Mouse (Mus musculus) CH12.LX (cell line): ENCODE data around the gene Cbx8. TPM values are rescaled to one million over a fixed set of nuclear protein-coding genes. Genes with fewer than 3 reads are reported as not detected.

Experiments
- DNase-seq: peaks from one replicate; pipeline ENCODE4 v3.0.0-alpha.2; 2013; ENCODE audit errors: extremely low read depth
- H3K27ac ChIP-seq: 2 replicates; pipeline ENCODE4 v1.5.1; 2012; ENCODE audit warnings: low read depth, mild to moderate bottlenecking, control low read depth, moderate library complexity; ENCODE audit not compliant: insufficient read depth
- H3K27me3 ChIP-seq: replicated peaks from 2 replicates; pipeline ENCODE3; 2012; ENCODE audit warnings: inconsistent platforms
- H3K36me3 ChIP-seq, 2 experiments: replicated peaks in 1 of 2; 2 replicates each; pipeline versions ENCODE3 to v1.6.1; 2012; ENCODE audit warnings: inconsistent platforms in 1 of 2, low read length in 1 of 2, mild to moderate bottlenecking in 1 of 2, mixed read lengths in 1 of 2, moderate library complexity in 1 of 2; ENCODE audit not compliant: control insufficient read depth in 1 of 2, insufficient read depth in 1 of 2
- H3K4me1 ChIP-seq, 2 experiments: 2 replicates each; pipeline ENCODE4 v1.6.1; 2012; ENCODE audit warnings: inconsistent platforms in 1 of 2, moderate library complexity in 1 of 2; ENCODE audit not compliant: insufficient read depth in 2 of 2, control insufficient read depth in 1 of 2
- H3K4me2 ChIP-seq: 2 replicates; pipeline ENCODE4 v1.6.1; 2012; ENCODE audit warnings: low read depth, mild to moderate bottlenecking, control low read depth; ENCODE audit not compliant: poor library complexity, insufficient read depth, severe bottlenecking
- H3K4me3 ChIP-seq, 3 experiments: fragments of 150-350 bp in 1 of 3; sonication (generic) in 1 of 3; replicated peaks in 1 of 3; 2 replicates each; pipeline versions ENCODE3 to v1.5.1; 2011 to 2012; ENCODE audit warnings: low read depth in 2 of 3, low read length in 2 of 3, mild to moderate bottlenecking in 2 of 3, moderate library complexity in 2 of 3, control low read depth in 1 of 3, improper control_type of control experiment in 1 of 3, inconsistent platforms in 1 of 3, mixed read lengths in 1 of 3; ENCODE audit not compliant: poor library complexity in 1 of 3
- H3K79me2 ChIP-seq: replicated peaks from 2 replicates; pipeline ENCODE4 v1.6.1; 2012; ENCODE audit warnings: mild to moderate bottlenecking, moderate library complexity; ENCODE audit not compliant: control insufficient read depth, poor library complexity, insufficient read depth, severe bottlenecking; ENCODE audit errors: extremely low read depth
- H3K9ac ChIP-seq: 2 replicates; pipeline ENCODE4 v1.6.1; 2012; ENCODE audit warnings: low read depth, mild to moderate bottlenecking, control low read depth, moderate library complexity; ENCODE audit not compliant: insufficient read depth
- H3K9me3 ChIP-seq: replicated peaks from 2 replicates; pipeline ENCODE3; 2012; ENCODE audit warnings: low read length, inconsistent platforms, mixed read lengths
- BHLHE40 ChIP-seq: IDR thresholded peaks from 2 replicates; pipeline ENCODE4 v1.6.1; 2011; ENCODE audit warnings: mild to moderate bottlenecking, low read depth, low read length, improper control_type of control experiment
- CHD1 ChIP-seq: IDR thresholded peaks from 2 replicates; pipeline ENCODE4 v1.6.1; 2012; ENCODE audit warnings: low read depth, low read length, improper control_type of control experiment, inconsistent platforms
- CHD2 ChIP-seq: IDR thresholded peaks from 2 replicates; pipeline ENCODE4 v1.6.1; 2011; ENCODE audit warnings: low read length, improper control_type of control experiment
- CTCF ChIP-seq, 2 experiments: IDR thresholded peaks in 1 of 2; conservative IDR thresholded peaks in 1 of 2; 2 replicates each; pipeline ENCODE4 v1.5.1; 2011 to 2012; ENCODE audit warnings: low read depth in 2 of 2, low read length in 2 of 2, improper control_type of control experiment in 1 of 2, inconsistent platforms in 1 of 2, mild to moderate bottlenecking in 1 of 2, moderate library complexity in 1 of 2
- E2F4 ChIP-seq: IDR thresholded peaks from 2 replicates; pipeline ENCODE4 v1.6.1; 2011; ENCODE audit warnings: low read depth, low read length, improper control_type of control experiment; ENCODE audit not compliant: insufficient replicate concordance
- EP300 ChIP-seq: IDR thresholded peaks from 2 replicates; pipeline ENCODE4 v1.6.1; 2011; ENCODE audit warnings: low read length, improper control_type of control experiment
- ETS1 ChIP-seq: conservative IDR thresholded peaks from 2 replicates; pipeline ENCODE4 v1.6.1; 2012; ENCODE audit warnings: low read depth, mild to moderate bottlenecking, inconsistent platforms, low read length, improper control_type of control experiment, moderate library complexity
- GABPA ChIP-seq: IDR thresholded peaks from 2 replicates; pipeline ENCODE4 v1.6.1; 2012; ENCODE audit warnings: low read depth, low read length, improper control_type of control experiment, inconsistent platforms; ENCODE audit not compliant: insufficient replicate concordance
- HCFC1 ChIP-seq: IDR thresholded peaks from 2 replicates; pipeline ENCODE4 v1.6.1; 2012; ENCODE audit warnings: low read depth, mild to moderate bottlenecking, inconsistent platforms, low read length, improper control_type of control experiment
- IRF4 ChIP-seq: IDR thresholded peaks from 2 replicates; pipeline ENCODE4 v1.6.1; 2014; ENCODE audit warnings: low read depth, mild to moderate bottlenecking, inconsistent platforms, low read length, improper control_type of control experiment
- KAT2A ChIP-seq: IDR thresholded peaks from 2 replicates; pipeline ENCODE4 v1.6.1; 2012; ENCODE audit warnings: low read length, improper control_type of control experiment, inconsistent platforms; ENCODE audit not compliant: insufficient replicate concordance
- MAX ChIP-seq: IDR thresholded peaks from 2 replicates; pipeline ENCODE4 v1.6.1; 2011; ENCODE audit warnings: low read length, improper control_type of control experiment
- MAZ ChIP-seq: IDR thresholded peaks from 2 replicates; pipeline ENCODE4 v1.6.1; 2012; ENCODE audit warnings: low read depth, mild to moderate bottlenecking, inconsistent platforms, low read length, improper control_type of control experiment, moderate library complexity
- MEF2A ChIP-seq: IDR thresholded peaks from 2 replicates; pipeline ENCODE4 v1.6.1; 2014; ENCODE audit warnings: low read depth, mild to moderate bottlenecking, inconsistent platforms, low read length, improper control_type of control experiment, borderline replicate concordance
- MXI1 ChIP-seq: IDR thresholded peaks from 2 replicates; pipeline ENCODE4 v1.6.1; 2011; ENCODE audit warnings: mild to moderate bottlenecking, low read depth, low read length, improper control_type of control experiment
- MYC ChIP-seq: IDR thresholded peaks from 2 replicates; pipeline ENCODE4 v1.6.1; 2011; ENCODE audit warnings: low read depth, mild to moderate bottlenecking, improper control_type of control experiment, low read length
- NELFE ChIP-seq: IDR thresholded peaks from 2 replicates; pipeline ENCODE4 v1.6.1; 2011; ENCODE audit warnings: low read depth, low read length, improper control_type of control experiment
- NRF1 ChIP-seq: IDR thresholded peaks from 2 replicates; pipeline ENCODE4 v1.6.1; 2014; ENCODE audit warnings: low read depth, mild to moderate bottlenecking, inconsistent platforms, low read length, improper control_type of control experiment, moderate library complexity
- PAX5 ChIP-seq: IDR thresholded peaks from 2 replicates; pipeline ENCODE4 v1.6.1; 2012; ENCODE audit warnings: low read length, inconsistent platforms, mixed read lengths
- POLR2A ChIP-seq: IDR thresholded peaks from 2 replicates; pipeline ENCODE4 v1.6.1; 2011; ENCODE audit warnings: low read depth, mild to moderate bottlenecking, improper control_type of control experiment, low read length
- POLR2AphosphoS2 ChIP-seq: IDR thresholded peaks from 2 replicates; pipeline ENCODE4 v1.6.1; 2011; ENCODE audit warnings: low read depth, low read length, improper control_type of control experiment
- RAD21 ChIP-seq: IDR thresholded peaks from 2 replicates; pipeline ENCODE4 v1.6.1; 2011; ENCODE audit warnings: low read depth, mild to moderate bottlenecking, low read length, improper control_type of control experiment, moderate library complexity
- RCOR1 ChIP-seq: conservative IDR thresholded peaks from 2 replicates; pipeline ENCODE4 v1.6.1; 2012; ENCODE audit warnings: low read depth, mild to moderate bottlenecking, inconsistent platforms, low read length, improper control_type of control experiment
- SIN3A ChIP-seq: IDR thresholded peaks from 2 replicates; pipeline ENCODE4 v1.6.1; 2012; ENCODE audit warnings: low read length, improper control_type of control experiment, inconsistent platforms
- SMC3 ChIP-seq: IDR thresholded peaks from 2 replicates; pipeline ENCODE4 v1.6.1; 2011; ENCODE audit warnings: low read depth, low read length, improper control_type of control experiment
- TBP ChIP-seq: conservative IDR thresholded peaks from 2 replicates; pipeline ENCODE4 v1.6.1; 2011; ENCODE audit warnings: low read depth, low read length, improper control_type of control experiment
- UBTF ChIP-seq: IDR thresholded peaks from 2 replicates; pipeline ENCODE4 v1.6.1; 2012; ENCODE audit warnings: low read depth, mild to moderate bottlenecking, inconsistent platforms, low read length, improper control_type of control experiment, moderate library complexity
- USF1 ChIP-seq: IDR thresholded peaks from 2 replicates; pipeline ENCODE4 v1.6.1; 2014; ENCODE audit warnings: low read depth, mild to moderate bottlenecking, inconsistent platforms, low read length, improper control_type of control experiment
- ZC3H11A ChIP-seq: IDR thresholded peaks from 2 replicates; pipeline ENCODE4 v1.6.1; 2012; ENCODE audit warnings: low read depth, mild to moderate bottlenecking, inconsistent platforms, low read length, improper control_type of control experiment
- dilution Hi-C: fragments of 300-500 bp; cut with MboI; formaldehyde crosslinking; loops from 2 replicates; pipeline ENCODE4 v1.14.3; 2020; ENCODE audit warnings: low sequenced_read_pairs; ENCODE audit not compliant: extremely low pct_unique_long_range_greater_than_20kb, extremely low pct_ligation_motif_present
- in situ Hi-C: fragments of 300-500 bp; cut with MboI; formaldehyde crosslinking; loops from 3 replicates; pipeline ENCODE4 v1.14.3; 2019; ENCODE audit warnings: low sequenced_read_pairs, low pct_ligation_motif_present, low pct_unique_long_range_greater_than_20kb, mixed read lengths
- polyA plus RNA-seq: library from polyadenylated mRNA; unstranded; fragments of >175 nt; gene quantifications from 2 replicates; pipeline ENCODE4 v1.2.1, GENCODE M21; 2012; ENCODE audit warnings: low read depth; ENCODE audit not compliant: insufficient read length
- total RNA-seq, 2 experiments: library from RNA; depleted of rRNA; stranded (reverse); fragments of 300-350 nt in 1 of 2; fragments of >200 nt in 1 of 2; gene quantifications; 2 replicates each; pipeline ENCODE4 v1.2.3; 2012 to 2014

Gene Cbx8
- total and polyA plus RNA-seq, 3 experiments: 6.0 to 10.2 (median 6.2) TPM

DNA sequence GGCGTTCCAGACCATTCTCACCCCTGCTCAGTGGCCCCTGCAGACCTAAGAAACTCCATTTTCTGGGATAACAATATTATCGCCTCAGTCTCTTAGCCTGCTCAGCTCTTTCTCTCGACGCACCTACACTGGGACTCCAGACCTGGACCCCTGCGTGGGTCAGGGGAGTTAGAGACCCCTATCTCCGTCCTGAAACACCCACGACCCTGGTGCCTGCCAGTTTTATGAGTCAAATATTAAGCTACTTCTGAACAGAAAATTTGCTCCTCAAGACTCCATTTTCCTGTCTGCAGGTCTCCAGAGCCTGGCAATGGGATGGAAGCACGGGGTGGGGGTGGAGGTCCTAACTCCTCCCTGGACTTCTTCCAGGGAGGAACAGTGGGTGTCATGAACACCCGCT lies 16.5 kb upstream of the Cbx8 start:
- no peak overlapping the region for H3K27ac ChIP-seq
- H3K9me3 ChIP-seq: peaks cover 44% of the 10 kb centered on the region
- peaks cover 25 to 51% of the 10 kb centered on the region in 2 experiments for H3K4me1 ChIP-seq

DNA sequence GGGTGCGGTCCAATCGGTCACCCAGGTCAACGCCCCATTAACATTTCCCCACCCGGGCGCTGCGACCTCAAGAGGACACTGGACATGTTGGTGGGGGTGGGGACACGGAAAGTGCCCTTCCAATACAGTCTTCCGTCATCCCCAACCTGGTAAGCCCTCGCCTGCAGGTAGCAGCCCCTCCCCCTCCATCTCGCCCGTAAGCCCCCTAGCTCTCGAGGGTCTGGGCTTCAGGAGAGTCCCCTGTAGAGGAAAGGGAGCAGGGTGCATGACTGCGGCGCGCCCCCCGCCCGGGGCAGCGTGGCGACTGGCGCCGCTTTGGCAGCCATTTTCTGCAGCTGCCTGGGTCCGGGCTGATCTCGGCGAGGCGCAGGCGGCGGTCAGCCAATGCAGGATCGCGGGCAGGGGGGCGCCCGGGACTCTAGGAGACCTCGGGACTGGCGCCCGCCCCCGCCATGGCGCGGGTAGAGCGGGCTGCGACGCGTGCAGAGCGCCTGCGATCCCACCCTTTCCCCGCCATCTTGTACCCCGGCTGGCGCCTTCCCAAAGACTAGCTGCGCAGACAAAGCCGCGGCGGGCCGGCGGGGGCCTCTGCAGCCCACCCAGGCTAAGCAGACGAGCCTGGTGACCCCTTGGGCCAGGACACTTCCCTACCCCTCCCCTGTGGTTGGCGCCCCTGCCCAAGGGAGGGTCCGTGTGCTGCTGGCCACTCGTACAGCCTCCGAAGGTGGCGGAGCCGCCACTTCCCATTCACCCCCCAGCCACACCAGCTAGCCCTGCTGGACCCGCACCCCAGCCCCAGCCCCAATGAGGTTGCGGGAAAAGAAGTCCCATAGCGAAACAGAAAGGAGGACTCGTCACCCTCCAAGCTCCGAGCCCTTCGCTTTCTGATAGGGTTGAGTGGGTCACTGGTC lies 15.8 kb upstream of the Cbx8 start:
- Histone ChIP-seq H3K79me2 (no peaks in the 10 kb centered on the region), H3K27me3 (peaks cover 96% of the 10 kb centered on the region), H3K9ac (peak overlapping the region; percentile 64), H3K9me3 (peaks cover 37% of the 10 kb centered on the region), H3K4me1 (peaks cover 28 to 57% of the 10 kb centered on the region in 2 experiments), H3K4me2 (peak overlapping the region; percentile 50), H3K27ac (peak overlapping the region; percentile 6; the same call in 1 of the 2 replicates), H3K36me3 (no peaks in the 10 kb centered on the region), H3K4me3 (peak overlapping the region; percentile 42 to 65 (median 50))
- in situ Hi-C loops (no loop called here), dilution Hi-C loops (no loop called here)
- DNase-seq: no peak
- no peak for TF ChIP-seq ZC3H11A
- TF ChIP-seq UBTF: no peak
- no peak for TF ChIP-seq CTCF (conservative IDR thresholded peaks at IDR 0.05 in 1 of 2, IDR thresholded peaks at IDR 0.05 in 1 of 2; ENCODE audit: low read depth in 2 of 2, low read length in 2 of 2)
- no peak for TF ChIP-seq E2F4
- no peak for TF ChIP-seq SMC3
- no peak for TF ChIP-seq MAZ
- no peak for TF ChIP-seq MYC
- TF ChIP-seq MEF2A: no peak
- TF ChIP-seq EP300: no peak
- no peak for TF ChIP-seq NELFE
- no peak for TF ChIP-seq SIN3A
- peak; percentile 7; the same call in 1 of the 2 replicates for TF ChIP-seq IRF4
- no peak for TF ChIP-seq TBP
- TF ChIP-seq MXI1: no peak
- no peak for TF ChIP-seq RCOR1
- TF ChIP-seq ETS1: no peak
- TF ChIP-seq CHD2: peak; percentile 84
- 0 out of 2 replicates have a peak, but pooled peaks have one; percentile 29 for TF ChIP-seq BHLHE40
- TF ChIP-seq KAT2A: no peak
- TF ChIP-seq RAD21: no peak
- no peak for TF ChIP-seq CHD1
- TF ChIP-seq MAX: peak; percentile 60; the same call in 1 of the 2 replicates
- peak; percentile 50; the same call in 1 of the 2 replicates for TF ChIP-seq NRF1
- TF ChIP-seq HCFC1: 0 out of 2 replicates have a peak, but pooled peaks have one; percentile 10
- peak; percentile 49 for TF ChIP-seq POLR2A
- no peak for TF ChIP-seq PAX5

More for the DNA sequence above, 16.5 kb upstream of the Cbx8 start:
- Histone ChIP-seq H3K36me3 (no peaks in the 10 kb centered on the region), H3K9ac (peak overlapping the region; percentile 64; the same call in 1 of the 2 replicates), H3K27me3 (peaks cover 96% of the 10 kb centered on the region), H3K4me3 (peak overlapping the region in 1 of 3 experiments; percentile 42), H3K4me2 (peak overlapping the region; percentile 50), H3K79me2 (no peaks in the 10 kb centered on the region)
- dilution Hi-C loops (no loop called here), in situ Hi-C loops (no loop called here)
- DNase-seq: no peak
- TF ChIP-seq UBTF (no peak), BHLHE40 (no peak), CHD1 (no peak), IRF4 (no peak), MAZ (no peak), POLR2AphosphoS2 (no peak), NELFE (no peak), USF1 (no peak), KAT2A (no peak), CHD2 (no peak), SIN3A (no peak), RCOR1 (no peak), GABPA (no peak), CTCF (conservative IDR thresholded peaks at IDR 0.05 in 1 of 2, IDR thresholded peaks at IDR 0.05 in 1 of 2; ENCODE audit: low read depth in 2 of 2, low read length in 2 of 2) (no peak), MYC (no peak)
